Mouse (Mus musculus) heart, adult 2 months (tissue): ENCODE measurements around the gene Cntnap4.

Experiments used
- EP300 ChIP-seq: fragments of 200-500 bp; IDR thresholded peaks from 2 replicates; pipeline ENCODE4 v1.6.1; 2011; ENCODE audit warnings: low read depth, low read length, control low read depth; ENCODE audit not compliant: insufficient read depth
- POLR2A ChIP-seq: fragments of 200-500 bp; IDR thresholded peaks from 2 replicates; pipeline ENCODE4 v1.6.1; 2011; ENCODE audit warnings: mild to moderate bottlenecking, low read depth, low read length, control low read depth; ENCODE audit not compliant: insufficient read depth

- TF ChIP-seq EP300, result no peak
- TF ChIP-seq POLR2A, result no peak
Measured at GRCm38 (mm10) chr8:112803058-112803457, 233.2 kb downstream of the Cntnap4 start.
